Mouse (Mus musculus) G1E (cell line): ENCODE measurements around the gene Gm10073.

Experiments used
- CTCF ChIP-seq: IDR thresholded peaks from 2 replicates; pipeline ENCODE4 v1.5.1; 2012; ENCODE audit warnings: low read depth, low read length, inconsistent platforms, mixed read lengths
- GATA2 ChIP-seq: IDR thresholded peaks from 2 replicates; pipeline ENCODE4 v1.6.1; 2012; ENCODE audit warnings: low read depth, low read length, inconsistent platforms, borderline replicate concordance

- TF ChIP-seq CTCF (no peak), GATA2 (no peak)
These were observed 36.0 kb upstream of the Gm10073 start for GRCm38 (mm10) chr8:106609076-106609903.
